Mouse (Mus musculus): ENCODE results near the gene Rilp.

Rilp gene

GRCm38 (mm10) chr11:75494296-75495049, 15.4 kb upstream of the Rilp start:
- DNase-seq, result no peak

GRCm38 (mm10) chr11:75498126-75498525, 11.8 kb upstream of the Rilp start:
- no peak for DNase-seq

- no peak for DNase-seq
Observed at GRCm38 (mm10) chr11:75508162-75508561, 1.7 kb upstream of the Rilp start.

GRCm38 (mm10) chr11:75508904-75509303, 990 bp upstream of the Rilp start:
- no peak for DNase-seq

GRCm38 (mm10) chr11:75510627-75510993, 716 bp downstream of the Rilp start:
- DNase-seq, result peak; percentile 95

- DNase-seq, result peak; percentile 49
Observed at GRCm38 (mm10) chr11:75511213-75511612, 1.3 kb downstream of the Rilp start.

- no peak for DNase-seq
Observed at GRCm38 (mm10) chr11:75512301-75513018, 2.6 kb downstream of the Rilp start.

- no peak for DNase-seq
Observed at GRCm38 (mm10) chr11:75513336-75513735, 3.4 kb downstream of the Rilp start, which contains the start of gene Scarf1. Gene Scarf1 (plus strand): TSS chr11:75513540.

- DNase-seq, result no peak
Observed at GRCm38 (mm10) chr11:75515186-75515585, 5.3 kb downstream of the Rilp start.

- no peak for DNase-seq
Observed at GRCm38 (mm10) chr11:75519834-75520633, 10.1 kb downstream of the Rilp start.

- DNase-seq, result no peak
Observed at GRCm38 (mm10) chr11:75521609-75522008, 11.7 kb downstream of the Rilp start.

- DNase-seq, result no peak
Observed at GRCm38 (mm10) chr11:75522793-75523192, 12.9 kb downstream of the Rilp start.

- peak; percentile 78 for DNase-seq
Observed at GRCm38 (mm10) chr11:75525531-75526125, 15.7 kb downstream of the Rilp start.

GRCm38 (mm10) chr11:75526943-75527342, 17.0 kb downstream of the Rilp start:
- no peak for DNase-seq

- DNase-seq, result no peak
Observed at GRCm38 (mm10) chr11:75529771-75530170, 19.9 kb downstream of the Rilp start.

- peak; percentile 99 for DNase-seq
Observed at GRCm38 (mm10) chr11:75530325-75530724, 20.4 kb downstream of the Rilp start.

- DNase-seq, result no peak
Observed at GRCm38 (mm10) chr11:75530845-75531373, 21.0 kb downstream of the Rilp start.

GRCm38 (mm10) chr11:75531469-75532242, 21.8 kb downstream of the Rilp start, which contains the start of gene Slc43a2:
Gene Slc43a2 (plus strand): TSS chr11:75531694.
- DNase-seq, result peak; percentile 96

- peak; percentile 67 for DNase-seq
Observed at GRCm38 (mm10) chr11:75532340-75533277, 22.7 kb downstream of the Rilp start.

GRCm38 (mm10) chr11:75533314-75534015, 23.6 kb downstream of the Rilp start:
- no peak for DNase-seq

All from cerebellum, adult 8-10 months (tissue).